ENCODE assay signal across 14 mouse cellular contexts in the genomic region with DNA sequence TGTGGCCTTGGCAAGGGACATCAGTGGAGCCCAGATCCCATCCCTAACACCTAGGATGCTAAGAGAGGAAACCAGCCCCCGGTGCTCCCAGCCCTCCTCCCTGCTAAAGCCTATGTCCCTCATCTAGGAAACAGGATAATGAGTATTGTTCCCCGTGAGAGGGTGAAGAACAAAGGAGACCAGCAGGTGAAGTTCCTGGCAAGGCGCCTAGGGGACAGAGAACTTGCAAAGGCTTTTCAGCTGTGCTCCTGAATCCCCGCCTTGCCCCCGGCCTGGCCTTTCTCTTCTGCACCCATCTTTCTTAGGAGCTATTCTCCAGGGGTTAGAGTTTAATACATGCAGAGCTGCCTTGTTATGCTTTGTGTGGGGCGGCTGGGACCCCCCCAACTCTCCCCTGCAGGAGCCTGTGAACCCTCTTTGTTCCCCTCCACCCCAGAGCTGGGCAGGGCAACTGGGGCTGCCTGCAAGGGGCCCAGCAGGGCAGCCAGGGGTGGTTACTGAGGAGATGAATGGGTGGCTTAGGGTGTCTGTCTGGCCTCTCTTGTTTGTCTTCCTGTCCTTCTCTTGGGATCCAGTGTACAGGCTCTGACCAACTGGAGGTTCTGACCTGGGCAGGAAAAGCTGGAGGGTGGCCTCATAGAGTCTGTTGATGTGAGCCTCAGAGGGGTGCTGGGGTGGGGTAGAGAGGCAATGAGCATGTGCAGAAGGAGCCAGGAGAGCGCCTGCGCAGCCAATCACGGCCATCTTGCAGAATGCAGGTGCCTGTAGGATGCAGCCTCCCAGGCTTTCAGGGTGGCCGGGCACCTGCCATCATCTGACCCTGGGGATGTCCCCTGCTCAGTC. TPM values are rescaled to one million over a fixed set of nuclear protein-coding genes. Genes with fewer than 3 reads are reported as not detected.
DNase-seq lines count a peak whose midpoint lies in the region; ATAC-seq lines count a peak whose summit lies in the region.
"Had no signal": no experiment of that assay in that cellular context is flagged by ENCODE, and none has a peak within 500 bp of the region (broad histone marks: within the 10 kb centered on the region; RNA-seq: fewer than 3 reads in every experiment).

No protein-coding gene starts in this region.

- intact Hi-C loops in left cerebral cortex, postnatal 4 days (cut with DNase I) = no loop called here

- no peak overlapping the region for H3K27ac ChIP-seq in forebrain, embryonic 15.5 days (replicated peaks)
- peak overlapping the region; percentile 71 for H3K27ac ChIP-seq in midbrain, embryonic 13.5 days
- H3K27ac ChIP-seq: stomach, embryonic 15.5 days had no signal

- H3K4me1 ChIP-seq in forebrain, embryonic 15.5 days = peaks cover 29% of the 10 kb centered on the region
- peaks cover 59% of the 10 kb centered on the region for H3K4me1 ChIP-seq in midbrain, embryonic 13.5 days (replicated peaks)

- H3K4me2 ChIP-seq in forebrain, embryonic 15.5 days (replicated peaks) = no peak overlapping the region
- H3K4me2 ChIP-seq in midbrain, embryonic 13.5 days (replicated peaks) = 0 out of 2 replicates have a peak overlapping the region, but pooled peaks have one; percentile 15
- H3K4me2 ChIP-seq: liver, embryonic 11.5 days; stomach, embryonic 15.5 days had no signal

- peak; percentile 40 to 55 for DNase-seq in cerebellum, adult 18-20 months
- no peak for DNase-seq in cerebellum, postnatal 4 days (ENCODE audit: low spot score in 2 of 2)
- peak; percentile 28 for DNase-seq in R1 (ENCODE audit: low read depth, low spot score)
- no peak for DNase-seq in right cerebral cortex, adult 18-20 months
- no peak for DNase-seq in left cerebral cortex, postnatal 4 days
- no peak for DNase-seq in gastrocnemius, adult 8-10 months (ENCODE audit: low spot score in 2 of 2)
- DNase-seq: kidney, adult 18-20 months; right cerebral cortex, postnatal 25 days had no signal

- no peaks in the 10 kb centered on the region for H3K27me3 ChIP-seq in forebrain, embryonic 15.5 days
- peaks cover 6% of the 10 kb centered on the region; the same call in 1 of the 2 replicates for H3K27me3 ChIP-seq in midbrain, embryonic 13.5 days
- H3K27me3 ChIP-seq: stomach, embryonic 15.5 days had no signal

- H3K9me3 ChIP-seq in forebrain, embryonic 15.5 days = no peaks in the 10 kb centered on the region
- no peaks in the 10 kb centered on the region for H3K9me3 ChIP-seq in midbrain, embryonic 13.5 days
- H3K9me3 ChIP-seq: stomach, embryonic 15.5 days had no signal

- WGBS in forebrain, embryonic 15.5 days = 35% methylated on average over 10 of the region's 10 CpGs
- WGBS in midbrain, embryonic 13.5 days = 26% methylated on average over 10 of the region's 10 CpGs

- H3K9ac ChIP-seq in forebrain, embryonic 15.5 days (replicated peaks) = no peak overlapping the region
- peak overlapping the region; percentile 39 for H3K9ac ChIP-seq in midbrain, embryonic 13.5 days (replicated peaks)
- H3K9ac ChIP-seq: stomach, embryonic 15.5 days had no signal

- H3K36me3 ChIP-seq in forebrain, embryonic 15.5 days = no peaks in the 10 kb centered on the region
- H3K36me3 ChIP-seq in midbrain, embryonic 13.5 days = peaks cover 14% of the 10 kb centered on the region

- H3K4me3 ChIP-seq in forebrain, embryonic 15.5 days = no peak overlapping the region
- H3K4me3 ChIP-seq in midbrain, embryonic 13.5 days (replicated peaks) = no peak overlapping the region
- H3K4me3 ChIP-seq: stomach, embryonic 15.5 days had no signal

- ATAC-seq in forebrain, embryonic 15.5 days (replicated peaks) = 0 out of 2 replicates have a peak, but pooled peaks have one; percentile 38
- peak; percentile 51 for ATAC-seq in midbrain, embryonic 13.5 days

RNA-seq across cellular contexts. Expression of a gene that starts 16.9 kb away (rescaled TPM):
- 118 and 120 TPM in 2 replicates for polyA plus RNA-seq in forebrain, embryonic 15.5 days (2015; fragmentation: Nextera tagmentation; extraction: Ambion mirVana)
- 128 TPM in 2 replicates for polyA plus RNA-seq in midbrain, embryonic 13.5 days (2015; fragmentation: Nextera tagmentation; extraction: Ambion mirVana)
- 10 to 100 TPM; 49.7 to 62.0 TPM for total RNA-seq in left cerebral cortex, postnatal 4 days (2021)
- total RNA-seq in gastrocnemius, adult 8-10 months (2022) = 10 to 100 TPM; 22.0 to 24.5 (median 22.7) TPM

RNA-seq across cellular contexts. Expression of a gene that starts 16.9 kb away (rescaled TPM):
- polyA plus RNA-seq in forebrain, embryonic 15.5 days (2015; fragmentation: Nextera tagmentation; extraction: Ambion mirVana) = 20.2 and 22.2 TPM in 2 replicates
- polyA plus RNA-seq in midbrain, embryonic 13.5 days (2015; fragmentation: Nextera tagmentation; extraction: Ambion mirVana) = 18.6 and 19.0 TPM in 2 replicates
- 10 to 100 TPM; 14.0 to 16.8 TPM for total RNA-seq in left cerebral cortex, postnatal 4 days (2021)
- 10 to 100 TPM; 12.8 to 14.7 (median 13.1) TPM for total RNA-seq in gastrocnemius, adult 8-10 months (2022)

RNA-seq across cellular contexts. Expression of a gene that starts 43.0 kb away (rescaled TPM):
- polyA plus RNA-seq in forebrain, embryonic 15.5 days (2015; fragmentation: Nextera tagmentation; extraction: Ambion mirVana) = 18.1 and 18.7 TPM in 2 replicates
- polyA plus RNA-seq in midbrain, embryonic 13.5 days (2015; fragmentation: Nextera tagmentation; extraction: Ambion mirVana) = 15.7 and 21.5 TPM in 2 replicates
- total RNA-seq in left cerebral cortex, postnatal 4 days (2021) = 10 to 100 TPM in 1 of 2 experiments, 1 to 10 TPM in 1; 7.7 to 10.3 TPM
- 1 to 10 TPM; 2.0 to 4.3 (median 3.6) TPM for total RNA-seq in gastrocnemius, adult 8-10 months (2022)

RNA-seq across cellular contexts. Expression of a gene that starts 43.0 kb away (rescaled TPM):
- polyA plus RNA-seq in forebrain, embryonic 15.5 days (2015; fragmentation: Nextera tagmentation; extraction: Ambion mirVana) = not detected in 2 replicates
- polyA plus RNA-seq in midbrain, embryonic 13.5 days (2015; fragmentation: Nextera tagmentation; extraction: Ambion mirVana) = 0.50 and 1.00 TPM in 2 replicates
- not detected for total RNA-seq in left cerebral cortex, postnatal 4 days (2021)
- not detected for total RNA-seq in gastrocnemius, adult 8-10 months (2022)
- total RNA-seq: common myeloid progenitor, adult 5-6 weeks; gastrocnemius, postnatal 4 days had no signal

Comparison
In these comparisons a context has a peak if more than half of its experiments do, and no peak if none do; other contexts are left out.
1. DNase-seq: peak in cerebellum, adult 18-20 months (2 of 2) and R1 (single experiment); none in cerebellum, postnatal 4 days (0 of 2), right cerebral cortex, adult 18-20 months (single experiment), left cerebral cortex, postnatal 4 days (single experiment) and gastrocnemius, adult 8-10 months (0 of 2).